Mouse (Mus musculus) embryonic facial prominence, embryonic 11.5 days (tissue): ENCODE results near the gene Cd164. TPM values are rescaled to one million over a fixed set of nuclear protein-coding genes. Genes with fewer than 3 reads are reported as not detected.

Experiments used
- ATAC-seq: fragments of 200-750 bp; cut with Nextera tagmentation; replicated peaks from 2 replicates; pipeline ENCODE4 v1.8.0; 2017; ENCODE audit warnings: low read depth; ENCODE audit not compliant: insufficient number of reproducible peaks, low FRiP score, low TSS enrichment
- DNase-seq: peaks from one replicate; pipeline ENCODE4 v3.0.0-alpha.2; 2015; ENCODE audit warnings: low spot score
- H3K27ac ChIP-seq: fragments of 300-500 bp; sonication (generic); replicated peaks from 2 replicates; pipeline ENCODE4 v1.5.1; 2014; ENCODE audit warnings: mild to moderate bottlenecking, low read depth, low read length, control low read depth
- H3K27me3 ChIP-seq: fragments of 300-500 bp; sonication (generic); 2 replicates; pipeline ENCODE4 v1.6.1; 2014; ENCODE audit warnings: mild to moderate bottlenecking, low read length, moderate library complexity, mixed read lengths; ENCODE audit not compliant: control insufficient read depth, insufficient read depth
- H3K36me3 ChIP-seq: fragments of 300-500 bp; sonication (generic); replicated peaks from 2 replicates; pipeline ENCODE4 v1.6.1; 2014; ENCODE audit warnings: low read depth, mild to moderate bottlenecking, low read length, moderate library complexity, mixed read lengths; ENCODE audit not compliant: control insufficient read depth, insufficient read depth
- H3K4me1 ChIP-seq: fragments of 300-500 bp; sonication (generic); 2 replicates; pipeline ENCODE4 v1.6.1; 2014; ENCODE audit warnings: low read length, mixed read lengths; ENCODE audit not compliant: control insufficient read depth, insufficient read depth
- H3K4me2 ChIP-seq: fragments of 300-500 bp; sonication (generic); 2 replicates; pipeline ENCODE4 v1.6.1; 2014; ENCODE audit warnings: low read depth, mild to moderate bottlenecking, control low read depth, low read length, moderate library complexity
- H3K4me3 ChIP-seq: fragments of 300-500 bp; sonication (generic); 2 replicates; pipeline ENCODE4 v1.5.1; 2014; ENCODE audit warnings: low read depth, low read length, control low read depth
- H3K9ac ChIP-seq: fragments of 300-500 bp; sonication (generic); replicated peaks from 2 replicates; pipeline ENCODE4 v1.6.1; 2014; ENCODE audit warnings: mild to moderate bottlenecking, control low read depth, low read length
- H3K9me3 ChIP-seq: fragments of 300-500 bp; sonication (generic); replicated peaks from 2 replicates; pipeline ENCODE4 v1.6.1; 2016; ENCODE audit warnings: mild to moderate bottlenecking, low read length, inconsistent platforms, mixed read lengths; ENCODE audit not compliant: control insufficient read depth
- WGBS: fragments of 180-500 bp; shearing (Covaris S2); extraction: QIAGEN DNeasy Blood & Tissue Kit; methylation state at CpG from one replicate; pipeline ENCODE4 v1.1.7; 2014; 5-methylcytosine and 5-hydroxymethylcytosine counted together
- polyA plus RNA-seq: library from polyadenylated mRNA; unstranded; fragments of >200 nt; fragmentation: Nextera tagmentation; extraction: Ambion mirVana; gene quantifications from 2 replicates; pipeline ENCODE4 v1.2.1, GENCODE M21; 2014

The Cd164 gene
- polyA plus RNA-seq, 1 experiment from 2014 or later, result 211 TPM

DNA sequence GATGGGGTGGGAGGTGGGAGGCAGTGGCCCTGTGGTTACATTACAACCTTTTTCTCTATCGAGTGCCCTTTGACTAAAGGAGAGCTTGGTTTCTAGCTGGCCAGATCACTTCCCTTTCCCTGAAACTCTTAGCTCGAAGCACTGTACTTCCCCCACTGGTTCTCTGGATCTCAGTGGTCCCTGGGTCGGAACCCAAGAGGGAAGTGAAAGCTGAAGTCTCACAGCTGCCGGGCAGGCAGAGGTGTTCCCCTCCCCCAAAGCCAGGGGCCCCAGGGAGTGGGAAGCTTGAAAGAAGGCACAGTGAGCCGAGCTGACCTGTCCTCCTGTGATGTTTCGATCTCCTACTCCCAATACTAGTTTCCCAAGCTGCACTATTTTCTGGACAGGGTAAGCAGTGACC is 54.0 kb downstream of the Cd164 start:
- Histone ChIP-seq H3K4me3 (no peak overlapping the region), H3K9ac (no peak overlapping the region), H3K27me3 (no peaks in the 10 kb centered on the region), H3K9me3 (no peaks in the 10 kb centered on the region), H3K4me1 (no peaks in the 10 kb centered on the region), H3K36me3 (no peaks in the 10 kb centered on the region), H3K27ac (no peak overlapping the region), H3K4me2 (no peak overlapping the region)
- DNase-seq, result no peak
- WGBS, result 19% methylated on average over 6 of the region's 6 CpGs
- no peak for ATAC-seq

DNA sequence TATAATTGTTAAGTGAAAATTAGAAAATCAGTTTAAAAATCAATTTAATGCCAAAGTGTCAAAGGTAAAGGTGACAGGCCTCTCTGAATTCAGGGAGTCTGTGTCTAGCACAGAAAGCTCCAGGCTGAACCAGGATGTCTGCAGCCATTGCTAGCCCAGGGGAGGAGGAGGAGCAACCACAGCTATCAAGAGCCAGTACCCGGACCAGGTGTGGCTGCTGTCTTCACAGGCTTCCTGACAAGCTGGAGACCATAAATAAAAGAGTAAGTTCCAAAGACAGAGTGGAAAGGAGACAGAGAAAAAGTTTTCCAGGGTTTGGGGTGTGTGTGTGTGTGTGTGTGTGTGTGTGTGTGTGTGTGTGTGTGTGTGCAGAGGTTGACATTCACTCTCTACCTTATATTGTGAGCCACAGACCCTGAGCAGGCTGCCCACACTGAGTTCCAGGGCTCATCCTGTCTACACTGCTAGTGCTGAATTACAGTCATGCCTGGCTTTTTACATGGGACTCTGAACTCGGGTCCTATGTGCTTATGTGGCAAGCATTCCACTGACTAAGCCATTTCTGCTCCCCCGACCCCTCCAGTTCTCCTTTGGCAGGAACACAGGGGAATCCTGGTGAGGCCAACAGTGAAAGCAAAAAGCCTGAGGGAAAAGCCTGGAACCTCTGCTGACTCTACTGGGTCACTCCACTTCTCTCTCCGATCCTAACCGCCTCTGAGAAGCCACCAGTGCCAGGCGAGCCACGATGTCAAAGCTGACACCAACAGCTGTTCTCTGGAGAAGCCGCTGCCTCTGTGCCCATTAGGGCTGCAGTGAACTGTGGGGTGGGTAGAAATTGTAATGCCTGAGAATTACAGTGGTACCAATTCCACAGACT is 56.5 kb downstream of the Cd164 start:
- no peak overlapping the region for H3K27ac ChIP-seq
- ATAC-seq (no peak), DNase-seq (no peak)
- 71% methylated on average over 8 of the region's 8 CpGs for WGBS
- H3K36me3 ChIP-seq, result no peaks in the 10 kb centered on the region
- H3K27me3 ChIP-seq, result no peaks in the 10 kb centered on the region
- H3K4me2 ChIP-seq, result no peak overlapping the region
- H3K4me1 ChIP-seq, result no peaks in the 10 kb centered on the region
- H3K9ac ChIP-seq, result no peak overlapping the region
- no peak overlapping the region for H3K4me3 ChIP-seq
- no peaks in the 10 kb centered on the region for H3K9me3 ChIP-seq

GRCm38 (mm10) chr10:41576328-41576833 is 57.2 kb downstream of the Cd164 start:
- no peak overlapping the region for H3K27ac ChIP-seq
- H3K36me3 ChIP-seq, result no peaks in the 10 kb centered on the region
- no peaks in the 10 kb centered on the region for H3K27me3 ChIP-seq
- H3K4me3 ChIP-seq, result no peak overlapping the region
- no peaks in the 10 kb centered on the region for H3K9me3 ChIP-seq
- WGBS, result 83% methylated on average over 7 of the region's 7 CpGs
- no peak overlapping the region for H3K4me2 ChIP-seq
- ATAC-seq, result no peak
- H3K9ac ChIP-seq, result no peak overlapping the region
- DNase-seq, result no peak
- H3K4me1 ChIP-seq, result no peaks in the 10 kb centered on the region

DNA sequence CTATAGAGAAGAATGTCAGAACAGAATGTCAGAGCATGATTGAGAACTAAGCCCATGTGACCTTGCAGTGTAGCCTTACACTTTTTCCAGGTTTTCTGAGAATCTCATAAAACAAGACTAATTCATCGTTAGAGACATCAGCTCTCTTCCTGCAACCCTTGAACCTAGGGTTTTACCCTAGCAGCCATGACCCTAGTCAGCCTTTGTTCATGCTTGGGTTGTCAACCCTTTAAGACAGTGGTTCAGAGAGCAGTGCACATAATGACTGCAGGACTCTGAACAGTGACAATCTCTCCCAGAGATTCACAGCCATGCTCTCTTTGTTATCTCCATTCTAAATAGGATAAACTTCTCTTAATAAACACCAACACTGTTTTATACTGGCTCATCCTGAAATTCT is 59.3 kb downstream of the Cd164 start:
- no peaks in the 10 kb centered on the region for H3K9me3 ChIP-seq
- DNase-seq (no peak), ATAC-seq (no peak)
- H3K27ac ChIP-seq, result no peak overlapping the region
- 53% methylated on average over 1 of the region's 1 CpGs for WGBS
- no peak overlapping the region for H3K9ac ChIP-seq
- H3K4me1 ChIP-seq, result no peaks in the 10 kb centered on the region; the same call in 1 of the 2 replicates
- H3K4me2 ChIP-seq, result no peak overlapping the region
- H3K4me3 ChIP-seq, result no peak overlapping the region
- no peaks in the 10 kb centered on the region for H3K27me3 ChIP-seq
- no peaks in the 10 kb centered on the region for H3K36me3 ChIP-seq

DNA sequence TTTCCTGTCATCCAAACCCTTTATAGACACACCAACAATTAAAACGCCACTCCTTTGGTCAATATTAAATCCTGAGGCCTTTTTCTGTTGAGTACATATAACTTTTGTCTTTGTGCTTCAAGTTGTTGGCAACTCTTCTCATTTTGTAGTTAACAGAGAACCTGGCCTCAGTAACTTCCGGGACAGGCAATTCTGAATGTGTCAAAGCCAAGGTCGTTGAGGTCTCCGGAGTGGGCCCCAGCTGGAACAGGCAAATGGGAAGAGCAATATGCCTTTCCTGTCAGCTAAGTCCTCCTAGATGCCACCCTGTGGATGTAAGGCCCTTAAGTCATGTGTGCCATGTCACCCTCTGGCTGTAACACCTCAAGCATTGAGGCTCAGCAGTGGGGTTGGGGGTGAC is 61.2 kb downstream of the Cd164 start:
- Histone ChIP-seq H3K36me3 (no peaks in the 10 kb centered on the region), H3K9ac (no peak overlapping the region), H3K9me3 (no peaks in the 10 kb centered on the region), H3K4me1 (no peaks in the 10 kb centered on the region; the same call in 1 of the 2 replicates), H3K4me2 (no peak overlapping the region), H3K4me3 (no peak overlapping the region), H3K27ac (no peak overlapping the region), H3K27me3 (no peaks in the 10 kb centered on the region)
- DNase-seq (no peak), ATAC-seq (no peak)
- 75% methylated on average over 4 of the region's 4 CpGs for WGBS

Other genes with a start within 250 kb of the Cd164 start
- 17.8 and 18.3 TPM in 2 replicates for gene Fig4, start 216.2 kb upstream of the Cd164 start, polyA plus RNA-seq
- not detected in 2 replicates for gene Ak9, start 215.4 kb upstream of the Cd164 start, polyA plus RNA-seq
- 19.0 and 21.7 TPM in 2 replicates for gene Zbtb24, start 69.0 kb upstream of the Cd164 start, polyA plus RNA-seq
- 29.2 and 30.4 TPM in 2 replicates for gene Mical1, start 43.1 kb upstream of the Cd164 start, polyA plus RNA-seq
- 51.4 and 58.5 TPM in 2 replicates for gene Smpd2, start 29.0 kb upstream of the Cd164 start, polyA plus RNA-seq
- gene Ppil6, start 29.0 kb upstream of the Cd164 start, polyA plus RNA-seq, result 0.32 and 0.86 TPM in 2 replicates
- gene Ccdc162, start 197.2 kb downstream of the Cd164 start, polyA plus RNA-seq, result 0.24 and 0.69 TPM in 2 replicates